Mouse (Mus musculus) gastrocnemius, adult 8-10 months (tissue): ENCODE measurements around the gene Zfpm1. TPM values are rescaled to one million over a fixed set of nuclear protein-coding genes. Genes with fewer than 3 reads are reported as not detected.

Experiments used
- DNase-seq, 2 experiments: peaks; one replicate each; pipeline ENCODE4 v3.0.0; 2022; ENCODE audit warnings: low spot score in 2 of 2
- total RNA-seq, 4 experiments: library from RNA; stranded (reverse); gene quantifications; 2 replicates each; pipeline ENCODE4 v1.2.4; 2022

Zfpm1 gene
- total RNA-seq, result 1 to 10 TPM; 4.7 to 9.2 (median 6.3) TPM

DNA sequence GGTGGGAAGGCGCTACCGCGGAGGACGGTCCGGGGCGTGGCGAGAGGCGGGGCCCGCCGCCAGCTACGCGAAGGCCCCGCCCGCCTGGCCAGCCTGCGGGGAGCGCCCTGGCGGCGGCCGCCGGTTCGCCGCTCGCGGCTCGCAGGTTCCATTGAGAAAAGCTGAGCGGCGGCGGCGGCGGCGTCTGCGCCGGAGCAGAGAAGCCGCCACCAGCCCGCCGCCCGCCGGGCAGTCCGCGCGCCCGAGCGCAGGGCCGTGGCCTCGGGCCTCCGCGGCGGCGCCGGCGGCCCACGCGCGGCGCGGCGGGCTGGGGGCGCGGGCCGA lies at the start of gene Zfpm1:
Gene Zfpm1 (plus strand): TSS at position 107 of the 324 bp plus-strand sequence.
- no peak for DNase-seq

DNA sequence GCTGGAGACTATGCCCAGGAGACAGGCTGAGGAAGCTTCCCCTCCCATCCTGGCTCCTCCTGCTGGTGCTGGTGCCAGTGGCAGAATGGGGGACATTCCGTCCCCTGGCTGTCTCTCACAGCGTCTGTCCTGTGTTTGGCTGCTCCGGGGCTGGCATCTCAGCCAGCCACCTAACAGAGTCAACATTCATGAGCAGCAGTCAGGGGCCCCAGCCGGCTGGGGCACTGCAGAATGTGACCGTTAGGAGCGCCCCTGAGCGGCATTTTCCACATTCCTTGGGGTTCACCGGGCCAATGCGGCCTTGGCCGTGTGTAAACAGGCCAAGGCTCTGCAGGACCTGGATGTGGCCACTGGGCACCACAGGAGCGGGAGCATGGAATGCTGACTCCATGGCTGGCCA lies 47.9 kb upstream of the Zfpm1 start:
- DNase-seq, result peak; percentile 65 to 71

GRCm38 (mm10) chr8:122236521-122236920 lies 45.4 kb upstream of the Zfpm1 start:
- DNase-seq, result no peak

DNA sequence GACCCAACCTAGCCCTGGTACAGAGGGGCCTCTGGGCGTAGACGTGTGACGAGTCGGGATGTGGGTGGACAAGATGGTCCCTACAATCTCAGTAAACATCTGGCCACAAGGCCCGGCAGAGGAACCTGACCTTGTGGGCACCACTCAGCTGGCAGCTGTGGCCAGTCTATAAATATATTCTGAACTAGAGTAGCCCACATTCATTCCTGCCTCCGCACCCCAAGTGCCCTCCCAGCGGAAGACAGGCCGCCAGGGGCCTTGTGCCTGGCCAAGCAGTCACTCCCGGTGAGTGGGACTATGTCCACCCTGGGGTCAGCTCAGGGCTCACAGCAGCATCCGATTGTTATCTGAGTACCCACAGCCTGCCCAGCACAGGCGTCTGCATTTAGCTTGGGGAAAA lies 43.7 kb upstream of the Zfpm1 start:
- DNase-seq, result peak; percentile 37 to 56

DNA sequence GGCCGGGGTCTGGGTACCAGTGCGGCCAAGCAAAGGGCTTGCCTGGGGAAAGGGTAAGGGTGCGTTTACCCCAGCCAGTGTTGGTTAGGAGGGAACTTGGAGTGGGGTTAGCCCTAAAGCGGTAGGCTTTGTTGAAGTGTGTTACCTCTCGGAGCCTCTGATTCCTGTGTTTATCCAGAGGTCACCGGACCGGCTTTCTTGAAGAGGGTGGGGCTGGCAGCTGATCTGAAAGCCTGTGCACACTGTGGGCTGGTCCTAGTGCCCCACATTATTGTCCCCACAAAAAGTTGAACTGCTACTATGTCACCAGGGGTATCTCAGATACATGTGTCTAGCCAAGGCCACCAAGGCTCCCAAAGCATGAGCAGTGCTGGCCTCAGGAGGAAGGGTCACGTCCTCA lies 43.2 kb upstream of the Zfpm1 start:
- DNase-seq, result no peak

- peak; percentile 38 to 45 for DNase-seq
Observed at GRCm38 (mm10) chr8:122240241-122241026, 41.5 kb upstream of the Zfpm1 start.

- DNase-seq, result no peak
Observed at GRCm38 (mm10) chr8:122243310-122243709, 38.6 kb upstream of the Zfpm1 start.

GRCm38 (mm10) chr8:122245161-122245560 lies 36.8 kb upstream of the Zfpm1 start:
- DNase-seq, result no peak

- DNase-seq, result no peak
Observed at GRCm38 (mm10) chr8:122246257-122247211, 35.4 kb upstream of the Zfpm1 start.

GRCm38 (mm10) chr8:122251739-122252138 lies 30.2 kb upstream of the Zfpm1 start:
- DNase-seq, result no peak

DNA sequence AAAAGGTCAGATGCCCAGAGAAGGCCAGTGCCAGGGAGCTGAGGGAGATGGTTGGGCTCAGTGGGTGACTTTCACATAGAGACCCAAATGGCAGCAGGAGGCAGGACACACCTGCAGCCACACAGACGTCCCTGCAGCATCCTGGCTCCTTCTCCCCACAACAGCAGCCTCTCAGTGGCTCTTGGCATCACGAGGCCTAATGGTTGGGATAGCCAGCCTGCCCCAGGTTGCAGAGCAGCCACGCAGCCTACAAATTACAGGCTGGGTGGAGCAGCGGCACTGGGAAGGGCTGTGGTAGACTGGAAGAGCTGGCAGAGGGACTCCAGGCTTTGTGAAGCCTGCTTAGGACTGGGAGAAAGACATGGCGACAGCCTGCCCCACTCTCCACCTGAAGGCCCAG lies 29.6 kb upstream of the Zfpm1 start:
- no peak for DNase-seq

- DNase-seq, result peak; percentile 47 to 49
Observed at GRCm38 (mm10) chr8:122259351-122259750, 22.6 kb upstream of the Zfpm1 start.

- DNase-seq, result no peak
Observed at GRCm38 (mm10) chr8:122260755-122261154, 21.2 kb upstream of the Zfpm1 start.

DNA sequence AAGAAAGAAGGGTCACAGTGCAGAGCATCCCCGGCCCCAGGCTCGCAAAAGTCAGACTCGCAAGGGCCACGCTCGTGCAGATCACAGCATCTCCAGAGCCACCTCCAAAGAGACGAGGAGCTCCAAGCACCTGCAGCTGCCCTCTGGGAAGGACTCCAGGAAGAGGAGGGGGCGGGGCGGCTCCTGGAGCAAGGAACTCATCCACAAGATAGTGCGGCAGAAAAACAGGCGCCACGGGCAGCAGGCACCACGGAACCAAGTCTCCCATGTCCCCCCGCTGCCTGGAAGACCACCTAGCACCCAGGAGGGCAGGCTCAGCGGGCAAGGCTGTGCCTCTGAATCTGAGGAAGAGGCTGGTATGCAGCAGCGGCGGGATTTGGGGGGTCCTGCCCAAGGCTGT lies 19.1 kb upstream of the Zfpm1 start:
- DNase-seq, result no peak

DNA sequence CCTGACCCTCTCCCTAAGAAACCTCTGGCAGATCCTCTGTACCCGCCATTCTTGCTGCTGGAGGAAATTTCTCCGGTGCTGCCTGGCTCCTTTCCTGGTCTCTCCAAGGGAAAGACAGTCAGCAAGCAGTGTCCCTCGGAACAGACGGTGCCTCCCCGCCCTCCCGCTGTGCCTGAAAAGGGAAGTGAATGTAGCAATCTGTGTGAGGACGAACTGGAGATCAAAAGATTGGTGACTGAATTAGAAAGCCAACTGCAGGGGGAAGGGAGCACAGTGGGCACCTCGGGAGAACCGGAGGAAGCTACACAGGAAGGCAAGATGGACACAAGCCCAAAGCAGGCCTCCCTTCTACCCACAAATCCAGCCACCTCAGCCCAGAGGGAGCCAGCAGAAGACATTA lies 17.7 kb upstream of the Zfpm1 start:
- no peak for DNase-seq

DNA sequence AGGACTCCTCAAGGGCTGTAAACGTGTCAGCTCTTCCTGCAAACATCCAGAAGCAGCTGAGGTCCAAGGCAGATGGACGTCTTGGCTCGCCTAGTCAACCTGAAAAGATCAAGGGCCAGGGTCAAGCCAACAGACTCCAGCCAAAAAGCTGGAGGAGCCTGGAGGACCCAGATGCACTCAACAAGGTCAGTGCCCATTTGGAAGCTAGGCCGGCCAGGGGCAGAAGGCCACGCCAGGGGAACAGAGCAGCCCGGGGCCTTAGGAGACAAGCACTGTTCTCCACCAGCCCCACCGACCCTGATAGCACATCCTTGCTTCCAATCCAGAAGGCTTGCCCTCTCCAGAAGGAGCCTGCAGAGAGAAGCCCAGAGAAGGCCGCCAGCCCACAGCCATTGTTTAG lies 16.4 kb upstream of the Zfpm1 start:
- DNase-seq, result no peak

DNA sequence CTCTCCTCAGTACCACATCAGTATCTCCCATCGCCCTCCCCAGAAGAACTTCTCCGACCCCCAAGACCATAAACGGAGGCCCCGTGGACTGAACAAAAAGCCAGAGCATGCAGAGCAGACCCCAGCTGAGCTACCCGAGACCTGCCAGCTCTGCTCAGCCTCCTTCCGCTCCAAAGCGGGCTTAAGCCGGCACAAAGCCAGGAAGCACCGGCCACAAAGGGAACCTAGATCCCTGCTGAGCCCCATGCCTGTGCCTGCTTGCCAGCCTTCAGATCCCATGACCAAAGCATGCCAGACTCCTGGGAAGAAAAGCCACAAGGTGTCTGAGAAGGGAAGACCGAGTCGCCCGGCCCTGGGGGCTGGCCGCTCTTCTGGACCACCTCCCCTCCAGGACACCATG lies 15.1 kb upstream of the Zfpm1 start:
- no peak for DNase-seq

- DNase-seq, result no peak
Observed at GRCm38 (mm10) chr8:122268861-122269260, 13.1 kb upstream of the Zfpm1 start.

DNA sequence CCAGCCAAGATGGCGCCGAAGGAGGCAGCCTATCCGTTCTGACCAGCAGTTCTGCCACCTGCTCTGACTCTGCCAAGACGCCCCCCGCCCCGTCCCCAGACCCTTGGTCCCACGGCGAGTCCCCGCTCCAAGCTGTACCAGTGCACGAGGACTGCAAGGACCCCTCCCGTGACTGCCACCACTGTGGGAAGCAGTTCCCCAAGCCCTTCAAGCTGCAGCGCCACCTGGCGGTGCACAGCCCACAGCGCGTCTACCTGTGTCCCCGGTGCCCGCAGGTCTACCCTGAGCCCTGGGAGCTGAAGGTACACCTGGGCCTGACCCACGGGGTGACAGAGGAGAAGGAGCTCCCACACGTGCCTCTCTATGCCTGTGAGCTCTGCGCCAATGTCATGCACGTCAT lies 12.5 kb upstream of the Zfpm1 start:
- DNase-seq, result peak; percentile 35 to 52

DNA sequence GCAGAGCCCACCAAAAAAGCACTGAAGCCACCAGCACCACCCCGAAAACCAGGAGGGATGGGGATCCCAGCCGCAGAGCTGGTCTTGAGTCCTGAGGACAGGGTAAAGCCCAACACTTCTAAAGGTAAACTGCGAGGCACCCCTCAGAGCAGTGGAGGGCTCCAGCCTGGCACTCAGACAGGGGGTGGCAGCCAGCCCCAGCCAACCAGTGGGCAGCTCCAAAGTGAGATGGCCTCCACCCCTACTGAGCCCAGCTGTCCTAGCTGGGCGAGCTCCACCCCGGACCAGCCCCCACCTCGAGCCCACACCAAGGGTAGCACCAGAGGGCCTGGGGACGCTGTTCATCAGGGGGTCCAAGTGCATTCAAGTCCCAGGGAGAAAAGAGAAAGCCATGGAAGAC lies 11.4 kb upstream of the Zfpm1 start:
- no peak for DNase-seq

DNA sequence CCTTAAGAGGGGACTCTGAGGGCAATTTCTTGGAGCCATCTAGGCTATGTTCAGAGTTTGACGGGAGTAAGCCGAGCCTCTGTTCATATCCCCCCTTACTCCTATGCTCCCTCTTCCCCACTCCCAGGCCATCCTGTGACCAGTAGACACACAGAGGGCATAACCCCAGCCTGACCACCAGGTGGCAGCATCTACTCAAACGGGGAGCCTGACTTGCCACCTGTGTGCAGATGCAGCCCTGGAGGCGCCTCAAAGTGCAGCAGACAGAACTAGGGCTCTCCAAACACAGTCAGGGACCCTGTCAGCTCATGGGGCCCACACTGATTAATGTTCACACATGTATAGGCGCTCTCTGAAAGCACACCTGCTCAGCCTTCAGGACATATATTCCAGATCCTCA lies 8.8 kb upstream of the Zfpm1 start:
- DNase-seq, result peak; percentile 39 to 58

DNA sequence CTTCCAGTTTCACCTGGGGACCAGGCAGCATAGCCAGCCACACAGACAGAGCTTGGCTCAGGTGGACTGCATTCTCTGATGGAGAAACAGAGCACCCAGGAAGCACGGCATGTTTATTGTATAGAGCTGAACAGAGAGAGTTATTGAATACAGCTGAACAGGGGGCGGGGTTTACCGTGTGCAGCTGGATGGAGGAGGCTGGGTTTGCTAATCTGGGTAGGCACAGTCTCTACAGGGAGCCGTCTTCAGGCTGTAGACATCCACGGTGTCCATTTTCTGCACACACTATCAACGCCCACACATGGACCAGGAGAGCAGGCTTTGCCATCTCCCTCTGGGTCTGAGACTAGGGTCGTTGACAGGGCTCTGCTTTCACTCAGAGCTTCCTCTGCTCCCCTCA lies 8.1 kb upstream of the Zfpm1 start:
- no peak for DNase-seq
